Mouse (Mus musculus) CH12.LX (cell line): ENCODE measurements around the gene Fgf12.

Experiments
- BHLHE40 ChIP-seq: IDR thresholded peaks from 2 replicates; pipeline ENCODE4 v1.6.1; 2011; ENCODE audit warnings: mild to moderate bottlenecking, low read depth, low read length, improper control_type of control experiment
- CTCF ChIP-seq, 2 experiments: IDR thresholded peaks in 1 of 2; conservative IDR thresholded peaks in 1 of 2; 2 replicates each; pipeline ENCODE4 v1.5.1; 2011 to 2012; ENCODE audit warnings: low read depth in 2 of 2, low read length in 2 of 2, improper control_type of control experiment in 1 of 2, inconsistent platforms in 1 of 2, mild to moderate bottlenecking in 1 of 2, moderate library complexity in 1 of 2
- EP300 ChIP-seq: IDR thresholded peaks from 2 replicates; pipeline ENCODE4 v1.6.1; 2011; ENCODE audit warnings: low read length, improper control_type of control experiment
- ETS1 ChIP-seq: conservative IDR thresholded peaks from 2 replicates; pipeline ENCODE4 v1.6.1; 2012; ENCODE audit warnings: low read depth, mild to moderate bottlenecking, inconsistent platforms, low read length, improper control_type of control experiment, moderate library complexity
- HCFC1 ChIP-seq: IDR thresholded peaks from 2 replicates; pipeline ENCODE4 v1.6.1; 2012; ENCODE audit warnings: low read depth, mild to moderate bottlenecking, inconsistent platforms, low read length, improper control_type of control experiment
- JUND ChIP-seq: conservative IDR thresholded peaks from 2 replicates; pipeline ENCODE4 v1.6.1; 2011; ENCODE audit warnings: low read depth, low read length, improper control_type of control experiment
- NRF1 ChIP-seq: IDR thresholded peaks from 2 replicates; pipeline ENCODE4 v1.6.1; 2014; ENCODE audit warnings: low read depth, mild to moderate bottlenecking, inconsistent platforms, low read length, improper control_type of control experiment, moderate library complexity
- PAX5 ChIP-seq: IDR thresholded peaks from 2 replicates; pipeline ENCODE4 v1.6.1; 2012; ENCODE audit warnings: low read length, inconsistent platforms, mixed read lengths
- POLR2A ChIP-seq: IDR thresholded peaks from 2 replicates; pipeline ENCODE4 v1.6.1; 2011; ENCODE audit warnings: low read depth, mild to moderate bottlenecking, improper control_type of control experiment, low read length
- RAD21 ChIP-seq: IDR thresholded peaks from 2 replicates; pipeline ENCODE4 v1.6.1; 2011; ENCODE audit warnings: low read depth, mild to moderate bottlenecking, low read length, improper control_type of control experiment, moderate library complexity
- SMC3 ChIP-seq: IDR thresholded peaks from 2 replicates; pipeline ENCODE4 v1.6.1; 2011; ENCODE audit warnings: low read depth, low read length, improper control_type of control experiment
- USF1 ChIP-seq: IDR thresholded peaks from 2 replicates; pipeline ENCODE4 v1.6.1; 2014; ENCODE audit warnings: low read depth, mild to moderate bottlenecking, inconsistent platforms, low read length, improper control_type of control experiment
- ZKSCAN1 ChIP-seq: IDR thresholded peaks from 2 replicates; pipeline ENCODE4 v1.6.1; 2012; ENCODE audit warnings: low read depth, inconsistent platforms, low read length, improper control_type of control experiment, borderline replicate concordance
- ZNF384 ChIP-seq: IDR thresholded peaks from 2 replicates; pipeline ENCODE4 v1.6.1; 2012; ENCODE audit warnings: low read depth, low read length, improper control_type of control experiment, inconsistent platforms

- TF ChIP-seq NRF1, result no peak
- TF ChIP-seq SMC3, result no peak
- TF ChIP-seq POLR2A, result no peak
- no peak for TF ChIP-seq BHLHE40
- no peak for TF ChIP-seq EP300
- no peak for TF ChIP-seq CTCF (conservative IDR thresholded peaks at IDR 0.05 in 1 of 2, IDR thresholded peaks at IDR 0.05 in 1 of 2; ENCODE audit: low read depth in 2 of 2, low read length in 2 of 2)
- no peak for TF ChIP-seq RAD21
- TF ChIP-seq ZKSCAN1, result no peak
- TF ChIP-seq HCFC1, result no peak
- TF ChIP-seq PAX5, result no peak
- TF ChIP-seq ZNF384, result no peak
- no peak for TF ChIP-seq USF1
- TF ChIP-seq JUND, result no peak
- no peak for TF ChIP-seq ETS1
Observed at GRCm38 (mm10) chr16:28601723-28602122, 151.1 kb downstream of the Fgf12 start.
